Mouse (Mus musculus) ES-CJ7 (cell line): ENCODE measurements around the gene Myocd.

Experiments used
- DNase-seq: peaks from one replicate; pipeline ENCODE4 v3.0.0; 2011; ENCODE audit warnings: low read depth, low spot score

Myocd gene

DNA sequence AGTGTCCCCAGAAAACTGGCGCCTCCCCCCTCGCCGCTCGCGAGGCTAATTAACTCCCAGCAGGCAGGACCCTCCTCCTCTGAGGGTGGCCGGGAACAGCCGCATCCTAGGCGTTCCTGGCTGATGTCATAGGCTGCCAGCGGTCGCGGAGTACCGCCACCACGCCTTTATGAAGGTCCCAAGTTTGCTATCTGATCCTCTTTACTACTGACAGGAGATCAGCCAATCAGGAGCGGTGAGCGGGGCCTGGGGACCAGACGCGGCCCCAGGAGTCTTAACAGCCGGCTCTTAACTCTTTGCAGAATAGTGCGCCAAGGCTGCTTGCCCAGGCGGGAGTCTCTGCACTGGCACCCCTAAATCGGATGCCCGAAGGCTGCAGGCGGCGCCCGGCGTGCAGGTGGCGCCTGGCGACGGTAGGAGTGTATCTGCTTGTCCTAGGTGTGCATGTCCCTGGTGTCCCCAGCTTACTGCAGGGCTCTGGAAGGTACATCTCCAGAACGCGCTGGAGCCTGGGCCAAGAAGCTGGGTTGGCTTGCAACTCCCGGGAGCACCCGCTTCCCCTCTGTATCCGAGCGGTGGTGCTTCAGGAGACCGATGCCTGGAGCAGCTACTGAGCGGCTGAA lies at the start of gene Myocd:
Gene Myocd (minus strand): TSS at position 139 of the 623 bp plus-strand sequence.
- DNase-seq, result peak; percentile 66

DNA sequence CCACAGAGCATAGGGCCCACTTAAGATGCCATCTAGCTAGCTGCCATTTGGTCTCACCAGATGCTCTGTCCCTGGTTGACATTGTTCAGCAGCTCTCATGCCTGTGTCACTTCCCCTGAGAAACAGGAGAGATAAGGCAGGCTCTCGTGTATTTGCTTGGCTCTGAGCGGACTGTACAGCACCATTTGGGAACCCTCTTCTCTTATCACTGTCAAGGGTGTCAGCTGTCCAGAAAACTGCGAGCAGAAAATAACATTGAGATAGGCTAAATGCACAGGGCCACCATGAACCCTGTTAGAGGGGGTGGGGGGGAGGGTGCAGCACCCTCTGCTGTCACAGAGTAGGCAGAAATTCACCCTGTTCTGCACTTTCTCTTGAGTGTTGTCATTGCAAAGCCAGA lies 34.0 kb upstream of the Myocd start:
- DNase-seq, result no peak

GRCm38 (mm10) chr11:65294128-65294833 lies 24.5 kb upstream of the Myocd start:
- no peak for DNase-seq

- no peak for DNase-seq
Observed at GRCm38 (mm10) chr11:65292994-65293393, 23.2 kb upstream of the Myocd start.

DNA sequence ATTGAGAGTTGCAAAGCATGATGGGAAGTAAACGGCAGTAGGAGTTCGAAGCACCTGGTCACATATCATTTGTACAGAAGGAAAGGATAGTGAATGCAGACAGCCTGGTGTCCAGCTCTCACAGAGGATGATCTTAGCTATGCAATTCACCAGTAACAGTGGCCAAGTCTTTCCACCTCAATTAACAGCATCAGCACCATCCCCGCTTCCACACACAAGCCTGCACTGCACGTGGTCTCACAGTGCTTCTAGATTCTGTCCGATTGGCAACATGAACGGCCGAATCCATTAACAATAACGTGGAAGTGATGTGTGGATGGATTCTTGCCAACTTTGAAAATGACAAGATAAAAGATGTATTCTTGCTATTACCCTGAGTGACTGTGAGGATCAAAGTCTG lies 17.9 kb upstream of the Myocd start:
- no peak for DNase-seq

GRCm38 (mm10) chr11:65286211-65286610 lies 16.4 kb upstream of the Myocd start:
- no peak for DNase-seq

GRCm38 (mm10) chr11:65275441-65275840 lies 5.7 kb upstream of the Myocd start:
- no peak for DNase-seq

DNA sequence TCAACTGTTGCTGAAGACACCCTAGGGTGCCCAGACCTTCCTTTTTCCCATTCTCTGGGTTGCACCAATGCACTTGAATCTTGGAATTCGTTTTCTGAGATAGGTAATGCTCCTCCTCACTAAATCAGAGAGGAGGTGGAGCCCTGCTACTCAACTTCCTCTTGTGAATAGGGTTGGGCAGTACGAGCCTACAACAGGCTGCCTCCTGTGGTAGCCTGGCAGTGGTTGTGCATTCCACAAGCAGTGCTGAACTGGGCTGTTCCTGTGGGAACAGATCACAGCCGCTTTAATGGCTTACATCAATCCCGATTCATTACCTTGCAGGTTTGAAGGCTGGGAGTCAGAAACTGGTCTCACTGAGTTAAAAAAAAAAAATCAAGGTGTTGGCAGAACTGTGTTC lies 1.2 kb upstream of the Myocd start:
- DNase-seq, result peak; percentile 17

GRCm38 (mm10) chr11:65268310-65268709 lies 1.5 kb downstream of the Myocd start:
- DNase-seq, result no peak

DNA sequence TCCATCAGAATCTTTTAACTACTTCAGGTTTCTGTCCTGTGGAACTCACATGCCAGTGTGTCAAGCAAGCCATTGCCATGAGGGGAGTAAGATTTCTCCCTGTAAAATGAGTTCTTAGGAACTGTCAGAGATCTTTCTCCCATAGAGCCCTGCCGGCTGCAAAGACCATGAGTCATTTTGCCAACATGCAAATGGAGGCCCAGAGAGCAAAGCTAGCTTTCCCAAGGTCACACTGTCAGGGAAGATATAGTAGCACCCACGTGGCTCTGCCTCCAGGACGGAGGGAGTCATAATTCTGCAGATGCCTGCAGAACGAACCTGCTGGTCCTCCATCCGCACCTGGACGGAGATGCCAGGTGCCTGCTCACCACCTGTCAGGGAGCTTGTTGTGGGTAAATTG lies 6.3 kb downstream of the Myocd start:
- DNase-seq, result no peak

- DNase-seq, result no peak
Observed at GRCm38 (mm10) chr11:65258997-65259396, 10.8 kb downstream of the Myocd start.

DNA sequence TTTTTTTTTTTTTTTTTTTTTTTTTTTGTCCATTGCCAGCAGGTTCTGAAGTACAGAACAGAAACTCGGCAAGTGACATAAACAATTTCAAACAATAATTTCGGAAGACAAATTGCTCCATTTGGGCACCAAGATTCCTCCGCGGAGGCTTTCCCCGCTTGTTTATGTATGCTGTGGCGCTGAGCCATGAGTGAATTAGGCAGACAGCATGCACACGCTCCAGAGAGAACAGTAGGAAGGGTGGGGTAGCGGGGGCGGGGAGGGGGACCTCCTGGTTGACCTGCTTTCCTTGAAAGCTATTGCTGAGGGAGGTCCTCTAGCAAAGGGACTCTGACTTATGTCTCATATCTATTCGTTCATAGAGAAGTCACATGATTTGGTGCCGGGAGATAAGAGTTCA lies 13.6 kb downstream of the Myocd start:
- DNase-seq, result no peak

- no peak for DNase-seq
Observed at GRCm38 (mm10) chr11:65255564-65255963, 14.2 kb downstream of the Myocd start.

- no peak for DNase-seq
Observed at GRCm38 (mm10) chr11:65250366-65250765, 19.4 kb downstream of the Myocd start.

GRCm38 (mm10) chr11:65246301-65247054 lies 23.3 kb downstream of the Myocd start:
- DNase-seq, result no peak

DNA sequence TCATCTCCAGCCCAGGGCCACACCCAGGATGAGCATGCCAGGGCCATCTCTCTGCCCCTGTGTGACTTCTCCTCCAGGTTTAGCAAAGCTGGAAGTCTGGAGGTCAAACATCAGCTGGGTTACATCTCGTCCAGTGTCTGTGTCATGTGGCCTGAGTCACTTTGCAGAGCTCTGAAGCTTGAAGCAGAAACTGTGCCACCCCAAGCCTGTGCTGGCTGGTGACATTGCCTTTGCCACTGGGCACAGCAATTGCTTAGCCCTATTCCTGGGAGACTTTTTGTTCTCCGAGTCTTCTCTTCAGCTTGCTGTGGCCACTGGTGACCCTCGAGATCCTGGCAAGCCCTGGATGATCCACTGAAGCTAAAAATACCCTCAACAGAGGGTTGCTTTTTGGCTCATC lies 26.2 kb downstream of the Myocd start:
- DNase-seq, result no peak

DNA sequence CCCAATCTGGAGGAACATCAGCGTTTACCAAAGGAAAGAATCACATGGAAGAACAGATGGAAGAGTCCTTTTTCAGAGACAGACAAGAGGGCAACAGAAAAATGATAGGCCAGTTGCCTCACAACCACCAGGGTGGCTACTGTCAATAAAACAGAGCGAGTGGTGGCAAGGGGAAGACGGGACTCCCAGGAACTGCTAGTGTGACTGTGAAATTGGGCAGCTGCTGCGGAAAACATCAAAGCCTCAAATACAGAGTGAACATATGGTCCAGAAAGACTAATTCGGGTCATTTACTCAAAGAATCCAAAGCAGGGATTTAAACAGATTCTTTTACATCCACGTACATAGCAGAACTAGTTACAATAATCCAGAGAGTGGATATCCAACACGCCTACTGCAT lies 29.3 kb downstream of the Myocd start:
- no peak for DNase-seq

GRCm38 (mm10) chr11:65237896-65238295 lies 31.9 kb downstream of the Myocd start:
- DNase-seq, result no peak

DNA sequence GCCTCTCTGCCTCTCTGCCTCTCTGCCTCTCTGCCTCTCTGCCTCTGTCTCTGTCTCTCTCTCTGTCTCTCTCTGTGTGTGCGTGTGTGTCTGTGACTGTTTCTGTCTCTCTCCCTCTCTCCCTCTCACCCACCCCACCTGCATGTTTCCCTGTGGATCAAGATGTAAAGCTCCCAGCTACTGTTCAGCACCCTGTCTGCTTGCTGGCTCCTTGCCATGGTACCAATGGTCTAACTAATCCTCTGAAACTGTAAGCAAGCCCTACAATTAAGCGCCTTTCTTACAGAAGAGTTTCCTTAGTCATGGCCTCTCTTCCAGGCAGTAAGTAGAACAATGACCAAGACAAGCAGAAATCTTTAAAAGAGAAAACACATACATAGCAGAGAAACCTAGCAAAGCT lies 32.9 kb downstream of the Myocd start:
- no peak for DNase-seq

DNA sequence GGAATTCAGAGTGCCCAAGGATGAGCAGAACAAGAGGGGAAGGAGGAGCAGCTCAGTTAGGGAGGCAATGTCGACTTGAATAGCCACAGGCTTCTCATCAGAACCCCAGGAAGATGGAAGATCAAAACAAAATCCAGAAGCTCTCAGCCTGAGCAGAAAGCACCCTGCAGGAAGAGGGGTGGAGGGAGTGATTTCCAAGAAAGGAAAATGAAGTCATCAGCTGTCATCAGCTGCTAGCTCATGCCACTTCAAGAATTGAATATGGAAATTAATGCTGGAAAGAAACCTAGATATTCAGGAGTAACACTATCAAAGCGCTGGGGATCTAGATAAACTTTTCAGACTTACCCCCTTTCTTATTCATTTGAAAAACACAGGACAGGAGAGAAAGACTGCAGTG lies 34.4 kb downstream of the Myocd start:
- DNase-seq, result no peak

GRCm38 (mm10) chr11:65231771-65232170 lies 38.0 kb downstream of the Myocd start:
- no peak for DNase-seq

DNA sequence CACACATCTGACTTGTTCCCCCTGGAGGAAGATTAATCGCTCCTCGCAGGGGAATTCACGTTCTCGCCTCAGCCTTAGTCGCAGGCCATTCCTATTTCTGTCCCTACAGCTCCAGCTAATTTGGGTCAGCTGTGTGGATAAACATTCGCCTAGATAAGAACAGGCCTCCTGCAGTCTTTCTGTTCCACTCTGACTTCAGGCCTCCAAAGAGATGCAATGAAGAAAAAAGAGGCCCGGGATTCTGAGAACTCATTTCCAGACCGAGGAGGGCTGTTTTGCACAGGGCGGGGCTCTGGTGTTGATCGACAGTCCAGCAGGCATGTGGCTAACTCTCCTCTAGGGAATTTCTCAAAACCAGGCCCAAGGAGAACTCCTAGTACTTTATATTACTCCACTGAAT lies 43.0 kb downstream of the Myocd start:
- no peak for DNase-seq
